Mouse (Mus musculus) embryonic facial prominence, embryonic 15.5 days (tissue): Measurements from ENCODE around the gene C87436. TPM values are rescaled to one million over a fixed set of nuclear protein-coding genes. Genes with fewer than 3 reads are reported as not detected.

Experiments used
- ATAC-seq: fragments of 200-750 bp; cut with Nextera tagmentation; 2 replicates; pipeline ENCODE4 v1.8.0; 2017; ENCODE audit warnings: low read depth, moderate TSS enrichment; ENCODE audit not compliant: insufficient number of reproducible peaks, low FRiP score, low TSS enrichment
- H3K27ac ChIP-seq: fragments of 300-500 bp; sonication (generic); replicated peaks from 2 replicates; pipeline ENCODE4 v1.5.1; 2015; ENCODE audit warnings: mild to moderate bottlenecking, inconsistent platforms
- H3K27me3 ChIP-seq: fragments of 300-500 bp; sonication (generic); 2 replicates; pipeline ENCODE4 v1.6.1; 2015; ENCODE audit warnings: inconsistent platforms
- H3K36me3 ChIP-seq: fragments of 300-500 bp; sonication (generic); 2 replicates; pipeline ENCODE4 v1.6.1; 2015; ENCODE audit warnings: mild to moderate bottlenecking, inconsistent platforms
- H3K4me1 ChIP-seq: fragments of 300-500 bp; sonication (generic); 2 replicates; pipeline ENCODE4 v1.6.1; 2015; ENCODE audit warnings: inconsistent platforms
- H3K4me2 ChIP-seq: fragments of 300-500 bp; sonication (generic); replicated peaks from 2 replicates; pipeline ENCODE4 v1.6.1; 2015; ENCODE audit warnings: mild to moderate bottlenecking, inconsistent platforms
- H3K4me3 ChIP-seq: fragments of 300-500 bp; sonication (generic); replicated peaks from 2 replicates; pipeline ENCODE4 v1.5.1; 2015; ENCODE audit warnings: mild to moderate bottlenecking, inconsistent platforms
- H3K9ac ChIP-seq: fragments of 300-500 bp; sonication (generic); 2 replicates; pipeline ENCODE4 v1.6.1; 2015; ENCODE audit warnings: inconsistent platforms
- H3K9me3 ChIP-seq: fragments of 300-500 bp; sonication (generic); replicated peaks from 2 replicates; pipeline ENCODE4 v1.6.1; 2016; ENCODE audit warnings: inconsistent platforms
- WGBS: fragments of 180-500 bp; shearing (Covaris S2); methylation state at CpG from one replicate; pipeline ENCODE4 v1.1.7; 2015; 5-methylcytosine and 5-hydroxymethylcytosine counted together
- polyA plus RNA-seq: library from polyadenylated mRNA; unstranded; fragments of >200 nt; fragmentation: Nextera tagmentation; extraction: Ambion mirVana; gene quantifications from 2 replicates; pipeline ENCODE4 v1.2.1, GENCODE M21; 2015

C87436 gene
- polyA plus RNA-seq, 1 experiment from 2014 or later: 26.8 TPM

GRCm38 (mm10) chr6:86497071-86497815, 59.1 kb downstream of the C87436 start:
- Histone ChIP-seq H3K9ac (peak overlapping the region; percentile 21), H3K27ac (peak overlapping the region; percentile 85), H3K27me3 (no peaks in the 10 kb centered on the region), H3K4me2 (peak overlapping the region; percentile 46), H3K4me3 (peak overlapping the region; percentile 36), H3K36me3 (no peaks in the 10 kb centered on the region), H3K4me1 (peaks cover 35% of the 10 kb centered on the region), H3K9me3 (no peaks in the 10 kb centered on the region)
- WGBS: 9% methylated on average over 13 of the region's 13 CpGs
- peak; percentile 64 for ATAC-seq

DNA sequence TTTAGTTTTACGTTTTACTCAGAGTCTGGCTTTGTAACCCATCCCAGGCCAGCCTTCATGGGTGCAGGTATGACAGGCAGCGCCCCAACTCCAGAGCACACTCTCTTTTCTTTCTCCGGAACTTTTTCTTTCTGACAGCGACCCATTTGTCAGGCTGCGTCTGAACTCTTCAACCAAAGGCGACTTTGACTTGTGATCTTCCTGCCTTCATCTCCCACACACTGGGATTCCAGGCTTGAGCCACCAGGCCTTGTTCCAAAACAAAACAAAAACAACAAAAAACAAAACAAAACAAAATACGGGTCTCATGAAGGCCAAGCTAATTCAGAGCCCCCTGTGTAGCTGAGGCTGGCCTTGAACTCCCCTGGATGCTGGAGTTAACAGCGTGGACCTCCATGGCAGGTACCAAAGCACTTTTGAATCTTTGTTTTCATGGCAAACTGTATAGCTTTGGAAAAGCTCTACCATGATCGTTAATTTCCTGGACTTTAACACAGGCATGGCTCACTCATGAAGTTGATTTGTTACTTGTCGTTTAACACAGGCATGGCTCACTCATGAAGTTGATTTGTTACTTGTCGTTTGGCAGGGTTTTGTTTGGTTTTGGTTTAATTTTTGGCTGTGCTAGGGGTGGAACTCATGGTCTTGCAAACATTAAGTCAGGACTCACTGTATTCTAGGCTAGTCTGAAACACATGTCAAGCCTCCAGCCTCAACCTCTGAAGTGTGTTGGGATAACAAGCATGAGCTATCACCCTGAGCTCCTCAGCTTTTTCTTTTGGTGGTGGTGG, 60.0 kb downstream of the C87436 start:
- Histone ChIP-seq H3K4me2 (peak overlapping the region; percentile 46), H3K27me3 (no peaks in the 10 kb centered on the region), H3K9ac (0 out of 2 replicates have a peak overlapping the region, but pooled peaks have one; percentile 21), H3K9me3 (no peaks in the 10 kb centered on the region), H3K4me1 (peaks cover 35% of the 10 kb centered on the region), H3K27ac (peak overlapping the region; percentile 85; the same call in 1 of the 2 replicates), H3K36me3 (no peaks in the 10 kb centered on the region), H3K4me3 (peak overlapping the region; percentile 36; the same call in 1 of the 2 replicates)
- WGBS: 64% methylated on average over 11 of the region's 11 CpGs
- ATAC-seq: no peak

- Histone ChIP-seq H3K27me3 (no peaks in the 10 kb centered on the region), H3K4me1 (peaks cover 26% of the 10 kb centered on the region), H3K27ac (no peak overlapping the region), H3K4me2 (no peak overlapping the region), H3K36me3 (no peaks in the 10 kb centered on the region), H3K4me3 (no peak overlapping the region), H3K9me3 (no peaks in the 10 kb centered on the region), H3K9ac (no peak overlapping the region)
- no peak for ATAC-seq
- 62% methylated on average over 5 of the region's 5 CpGs for WGBS
These were observed 61.5 kb downstream of the C87436 start for GRCm38 (mm10) chr6:86499571-86500109.

- Histone ChIP-seq H3K36me3 (no peaks in the 10 kb centered on the region), H3K4me2 (no peak overlapping the region), H3K27me3 (no peaks in the 10 kb centered on the region), H3K27ac (no peak overlapping the region), H3K9ac (no peak overlapping the region), H3K4me3 (no peak overlapping the region), H3K4me1 (no peaks in the 10 kb centered on the region), H3K9me3 (no peaks in the 10 kb centered on the region)
- WGBS: 85% methylated on average over 4 of the region's 4 CpGs
- no peak for ATAC-seq
These were observed 65.3 kb downstream of the C87436 start for GRCm38 (mm10) chr6:86503513-86503912.

GRCm38 (mm10) chr6:86505671-86506070, 67.5 kb downstream of the C87436 start:
- H3K9me3 ChIP-seq: no peaks in the 10 kb centered on the region
- no peaks in the 10 kb centered on the region for H3K36me3 ChIP-seq
- no peak overlapping the region for H3K4me3 ChIP-seq
- no peaks in the 10 kb centered on the region for H3K4me1 ChIP-seq
- no peak overlapping the region for H3K27ac ChIP-seq
- H3K9ac ChIP-seq: no peak overlapping the region
- 56% methylated on average over 7 of the region's 7 CpGs for WGBS
- no peaks in the 10 kb centered on the region for H3K27me3 ChIP-seq
- no peak overlapping the region for H3K4me2 ChIP-seq
- no peak for ATAC-seq

GRCm38 (mm10) chr6:86506309-86506708, 68.1 kb downstream of the C87436 start:
- Histone ChIP-seq H3K9ac (no peak overlapping the region), H3K27me3 (no peaks in the 10 kb centered on the region), H3K4me3 (no peak overlapping the region), H3K9me3 (no peaks in the 10 kb centered on the region), H3K27ac (no peak overlapping the region), H3K36me3 (no peaks in the 10 kb centered on the region), H3K4me1 (no peaks in the 10 kb centered on the region), H3K4me2 (no peak overlapping the region)
- WGBS: 46% methylated on average over 3 of the region's 3 CpGs
- no peak for ATAC-seq

DNA sequence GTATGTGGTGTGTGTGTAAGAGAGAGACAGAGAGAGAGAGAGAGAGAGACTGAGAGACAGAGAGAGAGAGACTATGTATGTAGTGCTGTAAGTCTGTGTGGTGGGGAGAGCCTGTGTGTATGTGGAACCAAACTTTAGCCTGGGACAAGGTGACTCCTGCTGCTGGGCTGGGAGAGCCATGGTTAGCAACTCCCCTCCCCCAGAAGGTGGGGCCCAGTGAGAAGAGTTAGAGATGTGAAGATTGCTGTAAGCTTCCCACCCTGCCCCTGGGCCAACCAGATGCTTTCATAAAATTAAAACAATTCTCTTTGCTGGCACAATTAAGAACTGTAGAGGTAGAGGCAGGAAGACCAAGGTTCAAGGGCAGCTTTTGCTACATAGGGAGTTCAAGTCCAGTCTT, 68.9 kb downstream of the C87436 start:
- no peak overlapping the region for H3K27ac ChIP-seq
- H3K4me2 ChIP-seq: no peak overlapping the region
- no peaks in the 10 kb centered on the region for H3K27me3 ChIP-seq
- no peak for ATAC-seq
- no peak overlapping the region for H3K9ac ChIP-seq
- no peak overlapping the region for H3K4me3 ChIP-seq
- no peaks in the 10 kb centered on the region for H3K4me1 ChIP-seq
- no peaks in the 10 kb centered on the region for H3K36me3 ChIP-seq
- no peaks in the 10 kb centered on the region for H3K9me3 ChIP-seq

DNA sequence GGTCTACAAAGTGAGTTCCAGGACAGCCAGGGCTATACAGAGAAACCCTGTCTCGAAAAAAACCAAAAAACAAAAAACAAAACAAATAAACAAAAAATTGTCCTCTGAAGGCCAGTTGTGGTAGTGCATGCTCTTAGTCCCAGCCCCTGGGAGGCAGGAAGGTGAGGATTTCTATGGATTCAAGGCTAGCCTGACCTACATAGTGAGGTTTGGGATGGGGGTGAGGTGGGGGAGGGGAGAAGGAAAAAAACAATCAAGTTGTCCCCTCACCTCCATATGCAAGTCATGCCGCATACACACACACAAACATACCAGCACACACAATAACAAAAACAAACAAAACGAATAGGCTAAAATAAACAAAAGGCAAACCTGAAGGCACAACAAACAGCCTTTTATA, 70.6 kb downstream of the C87436 start:
- Histone ChIP-seq H3K27me3 (no peaks in the 10 kb centered on the region), H3K4me2 (no peak overlapping the region), H3K4me3 (no peak overlapping the region), H3K9ac (no peak overlapping the region), H3K9me3 (no peaks in the 10 kb centered on the region), H3K27ac (no peak overlapping the region), H3K36me3 (no peaks in the 10 kb centered on the region), H3K4me1 (no peaks in the 10 kb centered on the region)
- WGBS: 78% methylated on average over 3 of the region's 3 CpGs
- ATAC-seq: no peak

GRCm38 (mm10) chr6:86509194-86509865, 71.2 kb downstream of the C87436 start:
- no peak for ATAC-seq
- H3K9me3 ChIP-seq: no peaks in the 10 kb centered on the region
- WGBS: 80% methylated on average over 4 of the region's 4 CpGs
- H3K4me3 ChIP-seq: no peak overlapping the region
- no peak overlapping the region for H3K27ac ChIP-seq
- H3K36me3 ChIP-seq: no peaks in the 10 kb centered on the region
- no peaks in the 10 kb centered on the region for H3K4me1 ChIP-seq
- H3K9ac ChIP-seq: no peak overlapping the region
- no peaks in the 10 kb centered on the region for H3K27me3 ChIP-seq
- H3K4me2 ChIP-seq: no peak overlapping the region

DNA sequence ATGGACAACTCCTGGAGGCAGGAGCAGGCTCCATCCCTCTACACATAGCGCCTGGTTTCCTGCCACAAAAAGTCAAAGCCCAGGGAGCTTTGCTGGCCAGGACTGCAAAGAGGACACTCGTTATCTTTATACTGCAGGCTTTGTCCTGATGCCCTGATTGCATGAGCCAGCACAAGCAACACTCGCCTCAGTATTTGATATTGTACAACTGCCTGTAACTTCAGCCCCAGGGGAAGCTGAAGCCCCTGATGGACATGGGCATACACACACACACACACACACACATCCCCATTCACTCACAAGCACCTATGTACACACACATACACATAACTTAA, 71.7 kb downstream of the C87436 start:
- WGBS: 50% methylated on average over 3 of the region's 3 CpGs
- Histone ChIP-seq H3K36me3 (no peaks in the 10 kb centered on the region), H3K27me3 (no peaks in the 10 kb centered on the region), H3K4me3 (no peak overlapping the region), H3K9ac (no peak overlapping the region), H3K27ac (no peak overlapping the region), H3K4me2 (no peak overlapping the region), H3K4me1 (no peaks in the 10 kb centered on the region), H3K9me3 (no peaks in the 10 kb centered on the region)
- no peak for ATAC-seq

DNA sequence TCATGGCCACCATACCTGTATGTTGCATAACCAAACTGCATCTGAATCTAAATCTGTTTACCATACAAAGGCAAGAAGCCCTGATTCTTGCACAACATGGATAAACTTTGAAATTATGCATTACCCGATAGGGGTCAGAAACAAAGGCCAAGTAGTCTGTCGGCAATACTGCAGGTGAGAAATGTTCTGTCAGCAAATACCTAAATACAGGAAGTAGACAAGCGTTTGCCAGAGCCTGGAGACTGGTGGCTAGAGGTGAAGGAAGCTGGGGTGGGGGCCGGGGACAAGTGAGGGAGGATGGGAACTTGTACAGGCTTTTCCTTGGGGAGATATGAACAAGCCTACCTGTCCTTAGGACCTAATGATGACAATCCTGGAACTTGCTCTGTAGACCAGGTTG, 72.8 kb downstream of the C87436 start:
- Histone ChIP-seq H3K4me1 (no peaks in the 10 kb centered on the region), H3K9me3 (no peaks in the 10 kb centered on the region), H3K4me2 (no peak overlapping the region), H3K36me3 (no peaks in the 10 kb centered on the region), H3K27ac (no peak overlapping the region), H3K9ac (no peak overlapping the region), H3K27me3 (no peaks in the 10 kb centered on the region), H3K4me3 (no peak overlapping the region)
- WGBS: 76% methylated on average over 4 of the region's 4 CpGs
- ATAC-seq: no peak
